Mouse (Mus musculus) MEL (cell line): ENCODE results near the gene Erc2. TPM values are rescaled to one million over a fixed set of nuclear protein-coding genes. Genes with fewer than 3 reads are reported as not detected.

Source experiments
- DNase-seq: peaks from one replicate; pipeline ENCODE4 v3.0.0; 2011; ENCODE audit warnings: low read depth, low spot score
- H3K27ac ChIP-seq: 2 replicates; pipeline ENCODE4 v1.5.1; 2012; ENCODE audit warnings: low read depth, mild to moderate bottlenecking, control low read depth, low read length, moderate library complexity; ENCODE audit not compliant: control insufficient read depth
- H3K27me3 ChIP-seq, 2 experiments: fragments of 150-350 bp in 1 of 2; sonication (generic) in 1 of 2; 2 replicates each; pipeline ENCODE4 v1.6.1; 2012; ENCODE audit warnings: low read length in 2 of 2, mild to moderate bottlenecking in 2 of 2, improper control_type of control experiment in 1 of 2, moderate library complexity in 1 of 2; ENCODE audit not compliant: insufficient read depth in 2 of 2, control insufficient read depth in 1 of 2
- H3K36me3 ChIP-seq, 2 experiments: 2 replicates each; pipeline ENCODE4 v1.6.1; 2012 to 2014; ENCODE audit warnings: low read length in 2 of 2, improper control_type of control experiment in 1 of 2, inconsistent platforms in 1 of 2, mild to moderate bottlenecking in 1 of 2; ENCODE audit not compliant: insufficient read depth in 2 of 2, control insufficient read depth in 1 of 2
- H3K4me1 ChIP-seq, 2 experiments: fragments of 150-350 bp in 1 of 2; sonication (generic) in 1 of 2; 2 replicates each; pipeline ENCODE4 v1.6.1; 2012; ENCODE audit warnings: low read length in 2 of 2, improper control_type of control experiment in 1 of 2, mild to moderate bottlenecking in 1 of 2; ENCODE audit not compliant: insufficient read depth in 2 of 2, control insufficient read depth in 1 of 2
- H3K4me3 ChIP-seq, 2 experiments: fragments of 150-350 bp in 1 of 2; sonication (generic) in 1 of 2; 2 replicates each; pipeline ENCODE4 v1.5.1; 2012; ENCODE audit warnings: low read depth in 2 of 2, low read length in 2 of 2, mild to moderate bottlenecking in 2 of 2, moderate library complexity in 2 of 2, control low read depth in 1 of 2, improper control_type of control experiment in 1 of 2; ENCODE audit not compliant: control insufficient read depth in 1 of 2, insufficient read depth in 1 of 2
- H3K79me2 ChIP-seq: 2 replicates; pipeline ENCODE4 v1.6.1; 2012; ENCODE audit warnings: mild to moderate bottlenecking, low read length, moderate library complexity; ENCODE audit not compliant: control insufficient read depth, poor library complexity, insufficient read depth
- H3K9ac ChIP-seq: 2 replicates; pipeline ENCODE4 v1.6.1; 2012; ENCODE audit warnings: low read depth, mild to moderate bottlenecking, control low read depth, low read length, moderate library complexity; ENCODE audit not compliant: control insufficient read depth, poor library complexity, severe bottlenecking
- H3K9me3 ChIP-seq: fragments of 150-350 bp; sonication (generic); replicated peaks from 2 replicates; pipeline ENCODE4 v1.6.1; 2012; ENCODE audit warnings: mild to moderate bottlenecking, low read length, improper control_type of control experiment, moderate library complexity; ENCODE audit not compliant: insufficient read depth
- BHLHE40 ChIP-seq: IDR thresholded peaks from 2 replicates; pipeline ENCODE4 v1.6.1; 2012; ENCODE audit warnings: low read depth, mild to moderate bottlenecking, inconsistent platforms, low read length, improper control_type of control experiment, borderline replicate concordance
- CTCF ChIP-seq, 3 experiments: IDR thresholded peaks in 2 of 3; conservative IDR thresholded peaks in 1 of 3; 2 replicates each; pipeline ENCODE4 v1.5.1; 2011 to 2012; ENCODE audit warnings: low read length in 3 of 3, low read depth in 2 of 3, mild to moderate bottlenecking in 2 of 3, improper control_type of control experiment in 1 of 3, inconsistent platforms in 1 of 3, mixed read lengths in 1 of 3, moderate library complexity in 1 of 3; ENCODE audit not compliant: control insufficient read depth in 1 of 3, insufficient read depth in 1 of 3, poor library complexity in 1 of 3, severe bottlenecking in 1 of 3
- ELF1 ChIP-seq: IDR thresholded peaks from 2 replicates; pipeline ENCODE4 v1.6.1; 2014; ENCODE audit warnings: low read depth, mild to moderate bottlenecking, inconsistent platforms, low read length, improper control_type of control experiment, moderate library complexity
- EP300 ChIP-seq, 2 experiments: IDR thresholded peaks; 2 replicates each; pipeline ENCODE4 v1.6.1; 2011; ENCODE audit warnings: improper control_type of control experiment in 2 of 2, low read length in 2 of 2, low read depth in 1 of 2, mild to moderate bottlenecking in 1 of 2
- ETS1 ChIP-seq: IDR thresholded peaks from 2 replicates; pipeline ENCODE4 v1.6.1; 2012; ENCODE audit warnings: low read depth, mild to moderate bottlenecking, inconsistent platforms, low read length, improper control_type of control experiment, moderate library complexity
- GABPA ChIP-seq: IDR thresholded peaks from 2 replicates; pipeline ENCODE4 v1.6.1; 2012; ENCODE audit warnings: low read depth, mild to moderate bottlenecking, inconsistent platforms, low read length, improper control_type of control experiment, moderate library complexity
- HCFC1 ChIP-seq: IDR thresholded peaks from 2 replicates; pipeline ENCODE4 v1.6.1; 2012; ENCODE audit warnings: low read depth, mild to moderate bottlenecking, inconsistent platforms, low read length, improper control_type of control experiment, moderate library complexity
- JUND ChIP-seq: IDR thresholded peaks from 2 replicates; pipeline ENCODE4 v1.6.1; 2011; ENCODE audit warnings: low read depth, mild to moderate bottlenecking, improper control_type of control experiment, low read length
- MAFK ChIP-seq: IDR thresholded peaks from 2 replicates; pipeline ENCODE4 v1.6.1; 2011; ENCODE audit warnings: low read depth, mild to moderate bottlenecking, low read length, improper control_type of control experiment, borderline replicate concordance
- MAX ChIP-seq: IDR thresholded peaks from 2 replicates; pipeline ENCODE4 v1.6.1; 2011; ENCODE audit warnings: low read length, improper control_type of control experiment
- MEF2A ChIP-seq: IDR thresholded peaks from 2 replicates; pipeline ENCODE4 v1.6.1; 2014; ENCODE audit warnings: low read depth, mild to moderate bottlenecking, inconsistent platforms, low read length, improper control_type of control experiment; ENCODE audit not compliant: poor library complexity, insufficient replicate concordance, severe bottlenecking; ENCODE audit errors: extremely low read depth
- MYC ChIP-seq: IDR thresholded peaks from 2 replicates; pipeline ENCODE4 v1.6.1; 2011; ENCODE audit warnings: low read depth, mild to moderate bottlenecking, low read length, improper control_type of control experiment, moderate library complexity
- NRF1 ChIP-seq: IDR thresholded peaks from 2 replicates; pipeline ENCODE4 v1.6.1; 2014; ENCODE audit warnings: low read depth, mild to moderate bottlenecking, inconsistent platforms, low read length, improper control_type of control experiment, moderate library complexity; ENCODE audit not compliant: poor library complexity, insufficient read depth, severe bottlenecking
- POLR2A ChIP-seq, 2 experiments: IDR thresholded peaks; 2 replicates each; pipeline ENCODE4 v1.6.1; 2011 to 2012; ENCODE audit warnings: low read length in 2 of 2, mild to moderate bottlenecking in 2 of 2, control low read depth in 1 of 2, improper control_type of control experiment in 1 of 2, low read depth in 1 of 2, moderate library complexity in 1 of 2; ENCODE audit not compliant: control insufficient read depth in 1 of 2, insufficient read depth in 1 of 2, poor library complexity in 1 of 2
- POLR2AphosphoS2 ChIP-seq: IDR thresholded peaks from 2 replicates; pipeline ENCODE4 v1.6.1; 2011; ENCODE audit warnings: low read length, improper control_type of control experiment
- RCOR1 ChIP-seq: IDR thresholded peaks from 2 replicates; pipeline ENCODE4 v1.6.1; 2012; ENCODE audit warnings: low read depth, mild to moderate bottlenecking, inconsistent platforms, low read length, improper control_type of control experiment
- SIN3A ChIP-seq: IDR thresholded peaks from 2 replicates; pipeline ENCODE4 v1.6.1; 2012; ENCODE audit warnings: low read length, improper control_type of control experiment, inconsistent platforms
- TBP ChIP-seq: IDR thresholded peaks from 2 replicates; pipeline ENCODE4 v1.8.0; 2011; ENCODE audit warnings: low read depth, low read length, improper control_type of control experiment
- UBTF ChIP-seq: IDR thresholded peaks from 2 replicates; pipeline ENCODE4 v1.6.1; 2012; ENCODE audit warnings: low read depth, mild to moderate bottlenecking, inconsistent platforms, low read length, improper control_type of control experiment, moderate library complexity, borderline replicate concordance; ENCODE audit not compliant: insufficient read depth
- ZC3H11A ChIP-seq: IDR thresholded peaks from 2 replicates; pipeline ENCODE4 v1.6.1; 2012; ENCODE audit warnings: low read depth, mild to moderate bottlenecking, inconsistent platforms, low read length, improper control_type of control experiment
- ZKSCAN1 ChIP-seq: IDR thresholded peaks from 2 replicates; pipeline ENCODE4 v1.6.1; 2012; ENCODE audit warnings: low read depth, mild to moderate bottlenecking, inconsistent platforms, low read length, improper control_type of control experiment, moderate library complexity
- ZMIZ1 ChIP-seq: IDR thresholded peaks from 2 replicates; pipeline ENCODE4 v1.6.1; 2012; ENCODE audit warnings: low read depth, mild to moderate bottlenecking, inconsistent platforms, low read length, improper control_type of control experiment, moderate library complexity
- polyA plus RNA-seq, 2 experiments: library from polyadenylated mRNA; stranded (reverse) in 1 of 2; unstranded in 1 of 2; fragments of >175 nt in 1 of 2; fragments of >200 nt in 1 of 2; gene quantifications; 2 replicates each; pipeline versions ENCODE4 v1.2.1 to v1.2.4; 2012; ENCODE audit warnings: low replicate concordance in 2 of 2, low read depth in 1 of 2; ENCODE audit not compliant: insufficient read length in 2 of 2, insufficient read depth in 1 of 2, missing spikeins in 1 of 2
- total RNA-seq: library from RNA; depleted of rRNA; stranded (reverse); fragments of 300-350 nt; gene quantifications from 2 replicates; pipeline ENCODE4 v1.2.3, GENCODE M21; 2012

Erc2 gene
- total and polyA plus RNA-seq, 3 experiments: not detected

DNA sequence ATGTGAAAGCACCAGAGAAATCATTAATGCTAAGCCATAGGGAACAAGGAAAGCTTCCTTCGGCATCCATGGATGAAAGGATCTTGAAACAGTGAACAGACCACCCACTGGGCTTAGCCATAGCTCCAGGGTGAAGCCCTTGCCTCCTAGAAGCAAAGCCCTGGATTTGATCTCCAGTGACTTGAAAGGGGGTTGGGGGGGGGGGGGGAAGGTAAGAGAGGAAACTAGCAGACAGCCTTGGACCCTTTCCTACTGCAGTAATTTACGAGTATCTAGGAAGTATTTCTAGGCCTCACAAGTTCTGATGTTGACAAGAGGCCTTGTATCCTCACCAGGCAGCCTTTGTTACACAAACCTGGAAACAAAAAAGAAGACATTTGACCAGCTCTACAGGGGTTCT lies 609.0 kb downstream of the Erc2 start:
- H3K27ac ChIP-seq: no peak overlapping the region
- no peak overlapping the region for H3K4me3 ChIP-seq
- no peak for DNase-seq
- no peak overlapping the region for H3K9ac ChIP-seq
- TF ChIP-seq HCFC1 (no peak), POLR2A (IDR thresholded peaks at IDR 0.05; ENCODE audit: control insufficient read depth in 1 of 2, insufficient read depth in 1 of 2, low read depth in 1 of 2, low read length in 2 of 2, poor library complexity in 1 of 2) (no peak), UBTF (no peak), RCOR1 (no peak), POLR2AphosphoS2 (no peak), CTCF (IDR thresholded peaks at IDR 0.05 in 2 of 3, conservative IDR thresholded peaks at IDR 0.05 in 1 of 3; ENCODE audit: control insufficient read depth in 1 of 3, insufficient read depth in 1 of 3, low read depth in 2 of 3, low read length in 3 of 3, poor library complexity in 1 of 3, severe bottlenecking in 1 of 3) (no peak), MEF2A (no peak)
- H3K36me3 ChIP-seq: no peaks in the 10 kb centered on the region
- no peaks in the 10 kb centered on the region for H3K27me3 ChIP-seq
- H3K79me2 ChIP-seq: no peaks in the 10 kb centered on the region
- no peaks in the 10 kb centered on the region for H3K9me3 ChIP-seq
- no peaks in the 10 kb centered on the region for H3K4me1 ChIP-seq

DNA sequence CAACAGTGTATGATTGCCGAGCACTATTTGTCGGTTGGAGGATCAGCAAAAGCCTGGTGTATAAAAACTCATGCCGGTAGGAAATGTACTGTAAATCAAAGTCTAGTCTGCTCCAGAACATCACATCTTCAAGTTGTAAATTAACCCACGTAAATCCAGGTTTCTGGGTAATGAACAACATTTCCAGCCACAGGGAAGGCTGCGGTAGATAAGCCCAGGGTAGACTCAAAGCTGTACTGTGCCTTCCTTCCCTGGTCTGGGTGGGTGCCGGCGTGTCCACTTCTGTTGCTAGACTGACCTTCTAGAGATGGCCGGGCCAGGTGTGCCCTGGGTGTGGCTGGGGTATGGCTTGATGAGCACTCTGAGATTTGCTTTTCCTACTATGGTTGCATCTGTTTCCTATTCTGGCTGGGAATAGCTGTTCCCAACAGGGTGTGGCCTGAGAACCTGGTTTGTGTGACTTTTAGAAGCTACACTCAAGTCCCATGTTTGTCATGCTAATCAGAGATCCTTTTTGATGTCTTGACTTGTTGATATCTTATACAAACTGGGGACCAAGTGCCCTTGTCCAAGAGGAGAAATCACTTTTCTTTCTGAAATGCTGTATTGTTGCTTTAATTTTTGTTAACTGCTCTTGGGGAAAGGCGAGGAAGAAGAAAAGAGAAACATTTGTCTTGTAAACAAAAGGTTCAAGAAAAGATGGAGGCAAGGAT lies 616.3 kb downstream of the Erc2 start:
- no peak overlapping the region for H3K9ac ChIP-seq
- no peaks in the 10 kb centered on the region for H3K79me2 ChIP-seq
- no peaks in the 10 kb centered on the region for H3K4me1 ChIP-seq
- H3K4me3 ChIP-seq: no peak overlapping the region
- TF ChIP-seq SIN3A: no peak
- TF ChIP-seq ZC3H11A: no peak
- no peak for TF ChIP-seq POLR2A (IDR thresholded peaks at IDR 0.05; ENCODE audit: control insufficient read depth in 1 of 2, insufficient read depth in 1 of 2, low read depth in 1 of 2, low read length in 2 of 2, poor library complexity in 1 of 2)
- TF ChIP-seq JUND: no peak
- TF ChIP-seq MEF2A: no peak
- no peak for TF ChIP-seq MYC
- TF ChIP-seq ZKSCAN1: no peak
- TF ChIP-seq GABPA: no peak
- no peak for TF ChIP-seq HCFC1
- TF ChIP-seq TBP: no peak
- no peak for TF ChIP-seq ZMIZ1
- no peak for TF ChIP-seq MAX
- TF ChIP-seq EP300 (IDR thresholded peaks at IDR 0.05; ENCODE audit: low read depth in 1 of 2, low read length in 2 of 2): no peak
- no peak for TF ChIP-seq POLR2AphosphoS2
- no peak for TF ChIP-seq MAFK
- no peak for TF ChIP-seq ETS1
- TF ChIP-seq NRF1: no peak
- TF ChIP-seq ELF1: no peak
- no peak for TF ChIP-seq BHLHE40
- H3K36me3 ChIP-seq: no peaks in the 10 kb centered on the region
- H3K27ac ChIP-seq: no peak overlapping the region
- no peaks in the 10 kb centered on the region for H3K27me3 ChIP-seq
- no peak for DNase-seq
- no peaks in the 10 kb centered on the region for H3K9me3 ChIP-seq
